In the genomic region with DNA sequence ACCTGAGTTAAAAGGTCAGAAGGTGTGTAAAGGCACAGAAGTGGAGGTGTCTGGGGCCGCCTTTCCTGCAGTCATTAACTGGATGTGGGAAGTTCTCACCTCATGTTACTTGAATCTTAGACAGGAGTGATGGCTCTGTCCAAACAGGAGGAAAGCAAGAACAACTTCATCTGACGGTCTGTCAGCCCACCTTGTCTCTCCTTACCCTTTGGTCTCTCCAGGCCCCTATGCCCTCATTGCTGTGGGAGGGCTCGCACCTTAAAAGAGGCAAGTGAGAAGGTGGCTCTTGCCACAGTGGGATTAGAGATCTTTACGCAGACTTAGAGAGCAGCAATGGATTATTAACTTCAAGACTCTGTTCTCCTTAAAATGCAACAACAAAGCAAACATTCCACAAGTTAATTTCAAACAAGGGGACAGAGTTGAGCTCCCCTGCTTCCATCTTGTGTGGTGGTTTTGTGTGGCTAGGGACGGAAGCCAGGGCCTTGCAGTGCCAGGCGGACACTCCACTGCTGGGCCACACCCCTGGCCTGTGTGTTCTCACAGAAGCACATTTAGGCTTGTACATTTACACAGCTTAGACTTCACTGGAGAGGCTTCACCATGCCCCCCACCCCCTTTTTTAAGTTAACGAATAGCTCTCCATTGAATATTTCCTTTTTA, we compare ENCODE assay signal across 30 mouse cellular contexts.
DNase-seq lines count a peak whose midpoint lies in the region; ATAC-seq and TF ChIP-seq lines count a peak whose summit lies in the region.
"Had no signal": no experiment of that assay in that cellular context is flagged by ENCODE, and none has a peak within 500 bp of the region (broad histone marks: within the 10 kb centered on the region; RNA-seq: fewer than 3 reads in every experiment).

No protein-coding gene starts in this region.

- DNase-seq in lung, postnatal 25 days (ENCODE audit: low spot score): no peak
- peak; percentile 81 for DNase-seq in kidney, adult 9 months
- peak; percentile 25 for DNase-seq in kidney, postnatal 0 days (ENCODE audit: low spot score)
- peak; percentile 22 to 36 for DNase-seq in kidney, postnatal 4 days
- DNase-seq in layer of hippocampus, adult 9-11 months: no peak
- no peak for DNase-seq in testis, postnatal 10 days (ENCODE audit: low spot score)
- no peak for DNase-seq in gastrocnemius, adult 18-20 months (ENCODE audit: low spot score)
- DNase-seq: adrenal gland, postnatal 25 days; cerebellum, adult 11-12 months; cerebellum, adult 9-11 months; layer of hippocampus, postnatal 36 days; liver, embryonic 13.5 days; right cerebral cortex, adult 18-20 months; right cerebral cortex, postnatal 4 days; thymus, adult 2 months; thymus, postnatal 36 days had no signal

- no peak for TF ChIP-seq CTCF in kidney, postnatal 0 days (IDR thresholded peaks at IDR 0.05; ENCODE audit: low read depth)

- WGBS in lung, embryonic 15.5 days: 64% methylated on average over 7 of the region's 7 CpGs
- 74% methylated on average over 7 of the region's 7 CpGs for WGBS in kidney, postnatal 0 days

- H3K36me3 ChIP-seq in lung, embryonic 15.5 days: no peaks in the 10 kb centered on the region
- H3K36me3 ChIP-seq in kidney, postnatal 0 days (ENCODE audit: insufficient read depth, low read length): no peaks in the 10 kb centered on the region
- H3K36me3 ChIP-seq: heart, embryonic 15.5 days; hindbrain, embryonic 12.5 days; limb, embryonic 10.5 days; limb, embryonic 15.5 days; liver, embryonic 13.5 days; midbrain, embryonic 12.5 days; neural tube, embryonic 12.5 days had no signal

- peak overlapping the region; percentile 80 for H3K27ac ChIP-seq in lung, embryonic 15.5 days
- H3K27ac ChIP-seq in kidney, postnatal 0 days: peak overlapping the region; percentile 62; the same call in 1 of the 2 replicates
- H3K27ac ChIP-seq: heart, embryonic 15.5 days; hindbrain, embryonic 12.5 days; layer of hippocampus, adult 2 months; limb, embryonic 10.5 days; limb, embryonic 15.5 days; liver, embryonic 13.5 days; midbrain, embryonic 12.5 days; neural tube, embryonic 12.5 days; stomach, postnatal 0 days had no signal

- H3K4me2 ChIP-seq in lung, embryonic 15.5 days: no peak overlapping the region
- H3K4me2 ChIP-seq in kidney, postnatal 0 days (ENCODE audit: low read length): no peak overlapping the region
- H3K4me2 ChIP-seq: heart, embryonic 15.5 days; hindbrain, embryonic 12.5 days; limb, embryonic 15.5 days; liver, embryonic 13.5 days; midbrain, embryonic 12.5 days; neural tube, embryonic 12.5 days had no signal

- H3K4me1 ChIP-seq in lung, embryonic 15.5 days: peaks cover 15% of the 10 kb centered on the region; the same call in 1 of the 2 replicates
- H3K4me1 ChIP-seq in kidney, postnatal 0 days (replicated peaks; ENCODE audit: insufficient read depth, low read length): peaks cover 24% of the 10 kb centered on the region; the same call in 1 of the 2 replicates
- H3K4me1 ChIP-seq: heart, embryonic 15.5 days; midbrain, embryonic 12.5 days had no signal

- H3K9ac ChIP-seq in lung, embryonic 15.5 days: no peak overlapping the region
- no peak overlapping the region for H3K9ac ChIP-seq in kidney, postnatal 0 days (ENCODE audit: low read depth, low read length)
- H3K9ac ChIP-seq: heart, embryonic 15.5 days; hindbrain, embryonic 12.5 days; limb, embryonic 15.5 days; liver, embryonic 13.5 days; midbrain, embryonic 12.5 days; neural tube, embryonic 12.5 days had no signal

- ATAC-seq in lung, embryonic 15.5 days (ENCODE audit: borderline replicate concordance, extremely low read depth, low FRiP score, low TSS enrichment): 0 out of 2 replicates have a peak, but pooled peaks have one; percentile 69
- peak; percentile 50; the same call in 1 of the 2 replicates for ATAC-seq in kidney, postnatal 0 days (replicated peaks; ENCODE audit: low FRiP score, low read depth)
- ATAC-seq: CD4-positive, CD25-positive, alpha-beta regulatory T cell, adult 4 months; forebrain, embryonic 16.5 days; intestine, embryonic 16.5 days had no signal

- H3K4me3 ChIP-seq in lung, embryonic 15.5 days: no peak overlapping the region
- H3K4me3 ChIP-seq in kidney, postnatal 0 days (replicated peaks; ENCODE audit: low read depth, low read length): no peak overlapping the region
- H3K4me3 ChIP-seq: erythroblast, embryonic 14.5 days; heart, embryonic 15.5 days; hindbrain, embryonic 12.5 days; layer of hippocampus, adult 2 months; limb, embryonic 10.5 days; limb, embryonic 15.5 days; liver, embryonic 13.5 days; midbrain, embryonic 12.5 days; myocyte; neural tube, embryonic 12.5 days had no signal

- H3K9me3 ChIP-seq in lung, embryonic 15.5 days: no peaks in the 10 kb centered on the region
- H3K9me3 ChIP-seq in kidney, postnatal 0 days (replicated peaks; ENCODE audit: low read length): no peaks in the 10 kb centered on the region
- H3K9me3 ChIP-seq: heart, embryonic 15.5 days; hindbrain, embryonic 12.5 days; limb, embryonic 10.5 days; limb, embryonic 15.5 days; liver, embryonic 13.5 days; midbrain, embryonic 12.5 days; neural tube, embryonic 12.5 days had no signal

- no peaks in the 10 kb centered on the region for H3K27me3 ChIP-seq in lung, embryonic 15.5 days
- H3K27me3 ChIP-seq in kidney, postnatal 0 days (ENCODE audit: insufficient read depth, low read length): no peaks in the 10 kb centered on the region
- H3K27me3 ChIP-seq: heart, embryonic 15.5 days; hindbrain, embryonic 12.5 days; limb, embryonic 15.5 days; liver, embryonic 13.5 days; midbrain, embryonic 12.5 days; neural tube, embryonic 12.5 days had no signal

Comparison
In these comparisons a context has a peak if more than half of its experiments do, and no peak if none do; other contexts are left out.
1. DNase-seq: peak in kidney, adult 9 months (single experiment), kidney, postnatal 0 days (single experiment) and kidney, postnatal 4 days (2 of 2); none in lung, postnatal 25 days (single experiment), layer of hippocampus, adult 9-11 months (single experiment), testis, postnatal 10 days (single experiment) and gastrocnemius, adult 18-20 months (single experiment).